Mouse (Mus musculus): Measurements from ENCODE around the gene Dpp6. TPM values are rescaled to one million over a fixed set of nuclear protein-coding genes. Genes with fewer than 3 reads are reported as not detected.

Gene Dpp6
- total RNA-seq (2021), result under 1 TPM; 0.10 to 0.11 TPM

- peak; percentile 8 for DNase-seq
These were observed at the start of gene Dpp6 for GRCm38 (mm10) chr5:26816975-26817941. Dpp6 (plus strand) TSS chr5:26817203.

DNA sequence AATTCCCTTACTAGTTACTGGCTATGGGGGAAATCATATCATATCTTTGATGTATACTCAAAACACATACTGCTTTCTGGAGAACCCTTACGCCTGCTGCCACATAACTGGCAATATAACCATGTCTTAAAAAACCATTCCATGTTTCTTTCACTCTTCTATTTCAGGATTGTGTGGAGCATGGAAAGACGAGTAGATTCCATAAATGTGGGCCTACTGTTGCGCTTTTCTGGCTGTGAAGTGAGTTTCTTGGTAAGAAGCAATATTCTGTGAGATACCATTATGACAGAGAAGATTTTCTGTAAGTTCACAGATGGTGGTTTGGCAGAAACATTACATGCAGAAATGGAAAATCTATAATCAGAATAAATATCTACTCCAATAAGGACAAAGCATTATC lies 33.0 kb upstream of the Dpp6 start:
- DNase-seq, result no peak

DNA sequence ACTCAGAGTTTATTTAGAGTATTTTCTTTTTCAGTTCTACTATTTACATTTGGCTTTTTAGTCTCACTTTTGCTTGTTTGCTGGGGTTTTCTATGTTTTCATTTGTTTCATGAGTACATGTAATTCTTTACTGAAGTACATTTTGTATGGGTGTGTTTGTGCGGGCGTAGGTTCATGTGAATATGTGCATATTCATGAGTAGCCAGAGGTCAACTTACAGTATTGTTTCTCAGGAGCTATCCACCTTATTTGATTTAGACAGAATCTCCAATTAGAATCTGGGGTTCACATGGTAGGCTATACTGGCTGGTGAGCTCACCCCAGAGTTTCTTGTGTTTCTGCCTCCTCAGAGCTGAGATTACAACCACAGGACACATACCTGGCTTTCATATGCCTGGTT lies 21.5 kb upstream of the Dpp6 start:
- no peak for DNase-seq

- DNase-seq, result no peak
These were observed 19.0 kb downstream of the Dpp6 start for GRCm38 (mm10) chr5:26835972-26836371.

DNA sequence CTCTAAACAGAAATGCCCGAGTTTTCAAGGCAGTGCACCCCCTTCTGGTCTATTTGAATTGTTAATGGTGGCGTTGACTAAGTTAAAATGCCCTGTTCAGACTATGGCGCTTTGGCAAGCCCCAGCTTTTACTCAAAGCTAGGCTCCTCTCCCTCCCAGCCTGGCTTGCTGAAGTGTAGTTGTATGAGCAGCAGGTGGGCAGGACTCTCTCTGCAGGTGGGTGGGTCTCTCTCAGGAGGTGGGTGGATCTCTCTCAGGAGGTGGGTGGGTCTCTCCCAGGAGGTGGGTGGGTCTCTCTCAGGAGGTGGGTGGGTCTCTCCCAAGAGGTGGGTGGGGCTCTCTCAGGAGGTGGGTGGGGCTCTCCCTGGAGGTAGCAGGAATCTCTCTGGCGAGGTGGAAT lies 24.1 kb downstream of the Dpp6 start:
- no peak for DNase-seq

GRCm38 (mm10) chr5:26854746-26855145 lies 37.7 kb downstream of the Dpp6 start:
- DNase-seq, result no peak

DNA sequence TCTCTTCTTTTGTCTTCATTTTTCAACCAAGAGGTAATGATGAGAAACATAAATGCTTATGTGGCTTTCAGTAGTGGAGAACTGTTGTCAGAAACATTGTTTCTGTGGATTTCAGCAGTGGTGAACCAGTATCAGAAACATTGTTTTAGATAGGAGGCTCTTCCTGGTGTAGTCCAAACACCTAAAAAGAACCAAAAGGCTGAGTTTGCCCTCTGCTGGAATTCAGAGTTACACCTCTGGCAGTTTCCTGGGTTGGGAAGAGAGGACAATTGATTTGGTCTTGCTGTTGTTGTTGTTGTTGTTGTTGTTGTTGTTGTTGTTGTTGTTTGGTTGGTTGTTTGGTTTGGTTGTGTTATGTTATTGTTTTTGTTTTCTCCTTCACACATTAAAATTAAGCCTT lies 58.4 kb downstream of the Dpp6 start:
- DNase-seq, result no peak

DNA sequence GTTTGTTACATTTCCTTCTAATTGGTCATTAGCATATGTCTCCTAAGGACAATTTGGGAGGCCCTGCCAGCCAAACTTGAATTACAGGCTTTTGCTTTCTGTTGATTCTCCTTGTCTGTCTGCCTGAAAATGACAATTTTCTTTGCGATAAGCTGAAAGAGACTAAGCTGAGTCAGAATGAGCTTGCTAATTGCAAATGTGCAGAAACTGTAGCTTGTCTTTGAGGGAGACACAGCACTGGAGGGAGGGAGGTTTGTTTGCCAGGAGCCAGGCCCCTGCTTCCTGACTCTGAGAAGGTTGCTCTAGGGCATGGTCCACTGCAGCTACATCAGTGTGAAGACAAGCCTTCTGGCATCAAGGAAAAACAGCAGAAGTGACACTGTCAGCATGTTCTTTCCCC lies 70.5 kb downstream of the Dpp6 start:
- DNase-seq, result no peak

- no peak for DNase-seq
These were observed 71.1 kb downstream of the Dpp6 start for GRCm38 (mm10) chr5:26888080-26888479.

DNA sequence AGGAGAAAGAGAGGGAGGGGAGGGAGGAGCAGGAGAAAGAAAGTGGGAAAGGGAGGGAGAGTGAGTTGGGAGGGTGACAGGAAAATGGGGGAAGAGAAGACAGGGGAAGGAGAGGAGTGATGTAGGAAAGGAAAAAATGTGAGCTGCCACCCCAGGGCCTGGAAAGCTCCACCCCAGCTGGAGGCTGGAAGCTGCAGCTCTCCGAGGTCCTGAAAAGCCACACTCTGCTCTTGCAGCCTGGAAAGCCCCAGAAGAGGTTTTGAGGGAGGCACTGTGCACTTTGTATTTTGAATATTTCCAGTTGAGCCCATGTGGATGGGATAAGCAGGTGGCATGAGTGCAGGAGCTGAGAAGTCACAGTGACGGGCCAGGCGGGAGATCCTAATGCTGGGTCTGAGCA lies 77.3 kb downstream of the Dpp6 start:
- DNase-seq, result peak; percentile 23

DNA sequence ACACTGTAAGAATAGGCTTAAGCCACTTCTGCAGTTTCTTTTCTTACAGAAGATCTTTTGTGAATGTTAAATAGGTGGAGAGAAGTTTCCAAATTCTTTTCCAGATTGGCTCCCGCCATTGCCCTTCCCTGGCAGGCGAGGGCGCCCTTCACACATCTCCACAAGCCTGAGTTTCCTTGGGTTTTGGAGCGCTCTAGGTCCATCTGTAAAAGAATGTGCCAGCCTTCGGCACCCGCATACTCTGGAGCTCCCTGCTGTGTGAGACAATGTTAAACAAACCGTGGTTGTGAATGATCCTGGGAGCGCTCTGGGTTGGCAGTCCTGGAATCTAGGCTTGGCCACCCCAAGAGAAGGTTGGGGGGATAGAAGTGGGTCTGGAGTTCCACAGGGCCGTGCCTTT lies 86.8 kb downstream of the Dpp6 start:
- DNase-seq, result no peak

GRCm38 (mm10) chr5:26904324-26905041 lies 87.5 kb downstream of the Dpp6 start:
- peak; percentile 42 for DNase-seq

GRCm38 (mm10) chr5:26907151-26907550 lies 90.1 kb downstream of the Dpp6 start:
- no peak for DNase-seq

- DNase-seq, result no peak
These were observed 91.6 kb downstream of the Dpp6 start for GRCm38 (mm10) chr5:26908612-26909011.

- no peak for DNase-seq
These were observed 93.3 kb downstream of the Dpp6 start for GRCm38 (mm10) chr5:26910353-26910752.

DNA sequence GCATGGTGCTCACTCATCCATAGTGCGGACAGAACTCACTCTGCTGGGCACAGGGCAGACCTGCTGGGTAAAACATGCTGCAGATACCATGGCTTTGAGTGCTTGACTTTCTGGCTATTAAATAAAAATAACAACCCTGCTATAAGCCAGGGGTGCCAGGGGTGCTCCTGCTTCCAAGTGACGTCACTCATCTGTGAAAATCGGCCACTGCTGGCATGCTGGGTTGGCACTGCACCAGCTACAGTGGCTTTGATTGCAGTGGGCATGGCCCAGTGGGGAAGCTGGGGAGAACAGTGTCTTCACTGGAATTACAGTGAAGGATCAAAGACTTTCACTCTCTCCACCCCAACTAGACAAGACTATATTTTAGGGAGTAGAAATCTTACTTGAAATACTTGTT lies 95.0 kb downstream of the Dpp6 start:
- DNase-seq, result no peak

DNA sequence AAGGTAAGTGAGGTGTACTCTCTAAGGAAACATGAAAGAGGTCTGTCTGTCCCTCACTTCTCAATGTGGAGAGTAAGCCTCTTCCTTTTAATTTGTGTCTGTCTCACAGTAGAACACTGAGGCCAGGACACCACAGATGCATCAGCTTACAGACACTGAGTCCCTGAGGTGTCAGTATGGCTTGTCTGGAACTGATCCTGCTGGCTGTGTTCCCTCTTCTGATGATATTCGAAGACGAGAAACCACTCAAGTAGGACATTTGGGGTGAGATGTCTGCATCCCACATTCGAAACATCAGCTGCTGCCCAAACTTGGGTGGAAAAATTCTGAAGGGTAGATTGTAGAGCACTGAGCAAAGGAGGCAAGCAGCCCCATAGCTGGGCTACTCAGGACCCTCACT lies 101.8 kb downstream of the Dpp6 start:
- DNase-seq, result no peak

DNA sequence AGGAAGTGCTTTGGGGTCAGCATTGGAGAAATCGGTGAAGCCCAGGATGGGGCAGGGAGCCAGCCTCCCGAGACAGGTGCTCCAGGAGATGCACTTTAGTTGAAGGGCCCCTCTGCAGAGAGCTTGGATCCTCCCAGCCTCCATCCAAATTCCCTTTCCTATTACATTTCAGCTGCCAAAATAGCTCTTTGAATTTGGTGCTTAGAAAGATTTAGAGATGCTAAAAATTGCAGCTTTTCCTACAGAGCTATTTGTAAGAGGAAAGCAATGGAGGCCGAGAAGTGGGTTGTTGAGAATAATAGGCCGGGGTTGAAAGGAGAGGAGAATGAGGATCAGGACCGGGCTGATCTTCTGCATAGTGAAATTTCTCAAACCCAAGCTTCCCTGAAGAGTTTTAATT lies 107.5 kb downstream of the Dpp6 start:
- DNase-seq, result no peak

DNA sequence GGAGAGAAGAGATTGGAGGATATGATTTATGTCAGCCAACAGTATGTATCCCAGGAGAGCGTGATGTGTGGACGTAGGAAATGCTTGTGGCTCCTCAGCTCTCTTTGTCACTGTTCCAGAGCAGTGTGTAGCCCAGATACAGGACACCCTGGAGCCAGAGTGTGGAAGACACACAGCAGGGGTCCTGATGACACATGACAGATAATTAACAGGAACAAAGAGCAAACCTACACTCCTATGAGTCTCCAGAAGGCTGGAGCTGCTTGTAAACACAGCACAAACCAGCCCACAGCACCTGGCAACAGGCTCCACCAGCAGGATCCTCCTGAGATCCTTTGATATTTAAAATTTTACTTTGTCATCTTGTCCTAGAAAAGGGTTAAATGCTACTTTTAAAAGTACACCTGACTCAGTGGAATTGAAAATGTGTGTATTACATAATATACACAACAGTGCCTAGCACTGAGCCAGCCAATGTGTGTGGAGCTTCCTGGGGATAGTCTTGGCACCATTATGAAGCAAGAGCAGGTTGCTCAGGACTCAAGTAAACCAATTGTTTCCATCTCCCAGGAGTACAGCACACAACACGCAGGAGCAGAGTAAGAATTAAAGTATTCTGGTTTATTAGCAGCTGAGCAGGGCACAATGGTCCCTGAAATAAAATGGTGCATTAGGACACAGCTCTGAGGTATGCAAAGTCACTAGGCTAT lies 115.6 kb downstream of the Dpp6 start:
- no peak for DNase-seq

DNA sequence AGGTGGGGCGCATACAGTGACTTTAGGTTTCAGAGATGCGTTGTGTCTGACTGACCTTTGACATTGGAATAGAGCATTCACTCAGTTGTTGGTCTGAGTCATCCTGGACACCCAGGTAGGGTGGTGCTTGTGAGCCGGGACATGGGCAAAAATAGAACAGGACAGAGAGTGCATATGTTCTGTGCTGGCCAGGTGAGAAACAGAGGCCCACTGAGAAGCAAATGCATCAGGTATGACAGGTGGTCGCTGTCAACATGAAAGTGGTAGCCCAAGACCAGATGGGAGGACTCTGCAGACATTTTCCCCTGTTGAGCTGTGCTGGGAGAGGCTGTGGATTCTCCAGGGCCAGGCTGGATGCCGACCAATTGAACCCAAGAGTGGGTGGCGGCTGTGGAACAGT lies 117.9 kb downstream of the Dpp6 start:
- no peak for DNase-seq

DNA sequence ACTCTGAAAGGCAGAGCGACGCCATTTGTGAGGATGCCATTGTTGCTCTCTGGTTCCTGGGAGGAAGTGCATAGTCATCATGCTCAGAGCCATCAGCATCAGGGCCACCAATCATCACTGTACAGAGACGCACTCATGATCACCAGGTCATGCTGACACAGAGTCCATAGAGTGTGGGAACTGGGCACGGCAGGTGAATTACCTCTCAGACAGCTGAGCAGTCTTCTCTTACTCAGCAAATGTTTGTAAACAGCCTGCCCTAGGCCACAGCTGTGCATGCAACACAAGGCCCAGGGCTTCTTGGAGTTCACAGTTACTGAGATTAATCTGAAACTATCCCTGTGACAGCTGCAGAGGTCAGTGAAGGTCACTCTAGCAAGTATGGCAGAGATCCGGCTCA lies 124.5 kb downstream of the Dpp6 start:
- no peak for DNase-seq

DNA sequence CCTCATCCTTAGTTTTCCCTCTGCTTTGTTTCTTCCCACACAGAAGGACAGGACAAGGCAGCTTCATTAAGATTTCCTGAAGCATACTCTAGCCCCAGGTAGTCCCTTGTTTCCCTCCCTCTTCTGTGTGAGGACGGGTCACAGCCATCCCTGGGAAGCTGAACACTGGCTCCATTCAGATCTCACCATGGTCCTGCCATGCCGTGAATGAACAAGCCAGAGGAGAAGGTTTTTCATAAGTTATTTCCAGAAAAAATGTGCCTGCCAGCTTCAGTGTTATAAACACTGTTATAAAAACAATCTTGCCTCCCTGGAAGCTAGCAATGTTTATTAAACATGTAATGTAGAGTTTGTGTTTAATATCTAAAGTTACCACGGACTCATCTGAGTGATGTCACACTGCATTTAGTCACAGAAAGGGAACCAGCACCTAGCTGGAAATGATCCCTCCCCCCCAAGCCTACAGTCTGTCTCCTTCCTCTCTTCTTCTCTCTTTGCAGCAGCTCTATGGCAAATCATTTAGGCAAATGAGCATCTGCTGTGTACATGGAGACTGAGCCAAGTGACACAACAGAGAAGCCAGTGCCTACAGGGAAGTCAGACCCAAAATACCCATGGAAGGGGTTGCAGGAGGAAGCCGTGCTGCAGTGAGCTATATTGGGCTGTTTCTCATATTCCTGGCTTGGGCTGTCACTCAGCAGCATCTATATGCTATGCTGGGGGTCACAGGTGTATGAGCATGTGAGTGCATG lies 128.3 kb downstream of the Dpp6 start:
- DNase-seq, result no peak
